Mouse (Mus musculus) thymus, postnatal 25 days (tissue): ENCODE data around the gene Rftn1.

Experiments
- DNase-seq: peaks from one replicate; pipeline ENCODE4 v3.0.0; 2022

Rftn1 gene

GRCm38 (mm10) chr17:50169946-50170427 is 20.5 kb downstream of the Rftn1 start:
- no peak for DNase-seq

GRCm38 (mm10) chr17:50160904-50161805 is 29.3 kb downstream of the Rftn1 start:
- DNase-seq: no peak

DNA sequence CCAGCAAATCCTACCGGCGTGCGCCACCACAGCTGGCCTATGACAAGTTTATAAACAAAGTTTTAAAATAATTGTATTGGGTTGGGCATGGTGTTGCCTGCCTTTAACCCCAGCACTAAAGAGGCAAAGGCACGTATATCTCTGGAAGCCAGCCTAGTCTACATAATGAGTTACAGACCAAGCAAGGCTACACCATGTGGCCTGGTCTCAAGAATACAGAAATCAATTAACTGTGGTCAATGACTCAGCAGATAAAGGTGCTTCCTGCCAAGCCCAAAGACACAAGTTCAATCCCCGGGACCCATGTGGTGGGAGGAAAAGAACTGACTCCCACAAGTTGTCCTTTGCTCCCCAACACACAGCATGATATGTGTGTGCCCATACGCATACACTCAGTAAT is 30.1 kb downstream of the Rftn1 start:
- DNase-seq: no peak

GRCm38 (mm10) chr17:50159816-50160215 is 30.7 kb downstream of the Rftn1 start:
- DNase-seq: no peak

DNA sequence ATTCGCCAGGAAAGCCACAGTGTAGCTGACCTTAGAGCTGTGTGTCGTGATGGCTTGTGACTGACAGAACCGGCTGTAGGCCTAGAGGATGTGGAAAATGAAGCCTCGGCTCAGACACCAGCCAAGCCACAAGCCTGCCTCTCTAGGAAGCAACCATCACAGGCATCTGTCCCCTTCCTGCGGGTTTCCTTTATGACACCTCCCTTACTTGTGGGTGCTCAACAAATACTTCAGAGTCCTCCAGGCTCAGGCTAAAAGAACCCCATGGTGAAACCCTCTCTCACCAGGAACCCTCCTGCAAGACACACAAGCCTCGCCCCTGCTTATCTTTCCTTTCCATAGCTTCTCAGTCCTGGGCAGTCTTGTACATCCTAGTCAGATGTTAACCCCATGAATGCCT is 31.9 kb downstream of the Rftn1 start:
- DNase-seq: peak; percentile 55

DNA sequence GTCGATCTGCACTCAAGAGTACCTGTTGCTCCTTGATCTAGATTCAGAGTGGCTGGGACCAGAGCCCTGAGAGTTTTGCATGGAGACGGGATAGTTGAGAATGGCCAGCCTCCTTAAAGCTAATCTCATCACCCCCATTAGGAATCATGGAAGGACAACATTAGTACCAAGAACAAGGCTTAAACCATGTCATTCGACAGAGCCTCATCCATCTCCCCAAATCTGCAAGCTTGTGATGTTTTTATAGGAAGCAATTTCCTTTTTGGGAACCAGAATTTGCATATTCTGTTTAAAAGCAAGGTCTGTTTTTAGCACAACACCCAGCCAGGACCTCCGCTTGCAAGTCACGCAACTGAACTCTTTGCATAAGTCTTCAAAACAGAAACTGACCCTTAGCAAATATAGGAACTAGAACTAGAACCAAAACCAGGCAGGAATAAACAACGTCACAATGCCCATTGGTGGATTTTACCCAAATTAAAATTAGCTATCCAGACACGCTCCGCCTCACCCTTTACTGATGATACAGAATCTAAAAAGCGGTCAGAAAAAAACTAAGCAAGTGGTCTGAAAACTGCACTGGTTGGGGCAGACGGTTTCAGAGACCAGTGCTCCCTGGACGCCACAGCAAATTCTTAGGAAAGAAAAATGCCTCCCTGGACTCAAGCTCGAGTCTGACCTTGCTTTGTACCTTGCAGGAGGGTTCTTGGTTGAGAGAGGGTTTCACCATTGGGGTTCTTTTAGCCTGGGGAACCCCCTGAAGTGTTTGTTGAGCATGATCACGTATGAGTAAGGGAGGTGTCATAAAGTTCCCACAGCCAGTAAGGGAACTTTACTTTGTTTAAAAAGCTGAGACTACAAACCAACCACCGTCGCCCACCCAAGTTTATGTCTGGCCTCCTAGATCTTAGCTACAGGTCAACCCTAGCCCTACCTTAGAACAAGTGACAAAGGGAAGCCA is 33.0 kb downstream of the Rftn1 start:
- no peak for DNase-seq

DNA sequence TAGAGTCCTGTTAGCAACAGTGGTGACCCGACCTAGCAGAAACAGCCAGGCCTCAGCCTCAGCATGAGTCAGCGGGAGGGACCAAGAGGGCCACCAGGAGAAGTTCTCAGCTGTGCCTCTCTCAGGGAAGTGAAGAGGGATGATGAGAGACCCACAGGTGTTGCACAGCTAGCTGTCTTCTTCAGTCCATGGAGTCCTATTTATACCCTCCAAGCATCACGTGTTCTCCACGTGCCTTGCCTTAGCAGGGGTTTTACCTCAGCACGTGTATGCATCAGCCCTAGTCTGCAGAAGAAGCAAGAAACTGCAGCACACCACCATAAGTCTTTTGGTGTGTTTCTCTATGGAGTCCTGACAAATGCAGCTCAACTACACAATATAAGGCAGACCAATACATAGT is 38.4 kb downstream of the Rftn1 start:
- no peak for DNase-seq

- no peak for DNase-seq
These were observed 39.2 kb downstream of the Rftn1 start for GRCm38 (mm10) chr17:50151208-50151723.

- DNase-seq: no peak
These were observed 39.9 kb downstream of the Rftn1 start for GRCm38 (mm10) chr17:50150416-50151207.

DNA sequence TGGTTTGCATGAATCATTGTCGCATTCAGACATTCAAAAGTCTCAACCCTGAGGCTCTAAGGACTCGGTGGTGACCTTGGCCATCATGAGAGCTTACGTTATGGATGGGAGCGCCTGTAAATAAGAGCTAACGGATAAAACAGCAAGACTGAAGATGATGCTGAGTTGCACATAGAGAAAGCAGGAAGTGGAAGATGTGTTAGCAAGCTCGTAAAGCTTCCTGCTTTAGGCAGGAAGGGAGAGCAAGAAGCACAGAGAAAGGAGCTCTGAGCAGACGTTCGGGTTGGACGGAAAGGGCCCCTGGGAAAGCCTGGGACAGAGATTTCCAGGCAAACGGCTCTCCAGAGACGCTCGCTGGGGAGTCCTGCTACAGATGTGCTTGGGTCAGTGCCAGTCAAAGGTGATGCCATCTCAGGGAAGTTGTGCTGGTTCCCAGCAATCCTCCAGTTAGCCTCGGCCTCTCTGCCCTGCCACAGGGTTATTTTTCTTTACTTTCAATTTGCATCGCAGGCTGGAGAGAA is 40.7 kb downstream of the Rftn1 start:
- peak; percentile 29 for DNase-seq

- peak; percentile 40 for DNase-seq
These were observed 42.5 kb downstream of the Rftn1 start for GRCm38 (mm10) chr17:50147831-50148587.

DNA sequence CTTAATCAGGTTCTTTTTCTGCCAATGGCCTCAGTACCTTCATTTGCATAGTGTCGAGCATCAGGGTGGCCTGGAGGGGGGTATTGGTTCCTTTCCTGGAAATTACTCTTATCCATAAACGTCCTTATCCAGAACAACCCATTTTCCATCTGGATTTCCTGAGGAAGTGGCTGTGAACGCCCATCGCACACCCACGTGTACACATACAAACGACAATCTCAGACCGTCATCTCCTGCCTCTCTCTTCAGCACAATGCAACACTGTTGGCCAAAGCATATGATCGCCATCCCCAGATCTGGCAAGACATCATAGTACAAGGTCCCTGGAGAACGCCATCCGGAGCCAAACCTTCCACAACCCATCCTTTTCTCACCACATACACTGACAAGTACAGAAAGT is 47.1 kb downstream of the Rftn1 start:
- DNase-seq: no peak

- no peak for DNase-seq
These were observed 47.9 kb downstream of the Rftn1 start for GRCm38 (mm10) chr17:50142553-50142952.

GRCm38 (mm10) chr17:50142151-50142550 is 48.3 kb downstream of the Rftn1 start:
- DNase-seq: no peak

GRCm38 (mm10) chr17:50136060-50136459 is 54.4 kb downstream of the Rftn1 start:
- peak; percentile 78 for DNase-seq

DNA sequence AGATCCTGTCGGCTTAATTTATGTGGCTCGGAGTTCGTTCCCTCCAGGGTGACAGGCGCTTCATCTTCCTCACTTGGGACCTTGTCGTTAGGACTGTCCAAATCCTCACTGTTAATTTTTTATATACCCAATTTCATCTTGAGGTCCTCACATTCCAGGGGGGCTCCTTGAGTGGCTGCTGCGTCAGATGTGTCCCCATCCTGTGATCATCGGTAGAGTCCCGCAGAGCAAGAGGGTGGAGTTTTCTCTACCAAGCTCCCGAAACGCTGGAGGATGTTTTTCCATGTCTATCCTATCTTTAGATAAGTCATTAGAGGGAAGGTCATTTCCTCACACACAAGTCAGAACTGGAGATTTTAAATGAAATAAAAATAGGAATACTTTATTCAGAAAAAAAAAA is 55.0 kb downstream of the Rftn1 start:
- DNase-seq: no peak

GRCm38 (mm10) chr17:50131698-50132097 is 58.8 kb downstream of the Rftn1 start:
- DNase-seq: no peak

DNA sequence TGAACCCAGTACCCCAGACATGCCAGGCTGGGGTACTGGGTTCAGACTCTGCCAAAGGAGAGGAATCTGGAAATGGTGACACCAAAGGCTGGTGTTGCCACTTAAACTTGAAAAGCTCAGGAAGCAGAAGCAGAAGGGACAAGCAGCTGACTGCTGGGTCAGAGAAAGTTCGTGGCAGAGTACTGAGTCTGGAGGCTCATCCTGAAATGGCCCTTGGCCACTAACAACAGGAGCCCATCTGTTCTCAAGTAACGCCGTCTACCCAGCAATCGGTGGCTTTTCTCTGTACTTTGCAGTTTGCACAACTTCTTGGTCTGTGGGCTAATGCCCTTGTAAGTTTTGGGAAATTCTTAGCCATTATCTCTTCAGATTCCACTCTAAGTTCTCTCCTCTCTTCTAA is 60.1 kb downstream of the Rftn1 start:
- DNase-seq: no peak

DNA sequence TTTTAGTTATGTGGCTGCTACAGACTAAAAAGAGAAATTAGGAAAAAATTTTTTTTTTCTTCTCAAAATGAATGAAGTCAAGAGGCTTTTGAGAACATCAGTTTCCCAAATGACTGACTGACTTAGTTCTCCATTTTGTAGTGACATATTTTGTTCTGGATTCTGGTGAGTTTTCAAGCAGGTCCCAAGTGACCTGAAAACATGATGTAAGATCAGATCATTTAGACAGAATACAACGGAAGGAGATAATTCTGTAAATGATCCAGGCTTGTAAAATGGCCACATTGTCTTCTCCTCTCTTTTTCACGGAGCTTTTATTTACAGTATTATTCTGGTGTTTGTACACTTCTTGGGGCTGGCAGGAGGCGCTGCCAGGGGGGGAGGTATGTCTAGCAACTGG is 62.1 kb downstream of the Rftn1 start:
- DNase-seq: no peak

GRCm38 (mm10) chr17:50127045-50127813 is 63.2 kb downstream of the Rftn1 start:
- DNase-seq: no peak

GRCm38 (mm10) chr17:50126545-50126944 is 63.9 kb downstream of the Rftn1 start:
- no peak for DNase-seq
